Mouse (Mus musculus) embryo, embryonic 10.5 days (tissue): Measurements from ENCODE around the gene Cry2.
"Not testable (repeated sequence)": the region's sequence is repeated elsewhere in the genome, so short reads cannot be mapped to it uniquely, and the experiment has no call there.

Source experiments
- DNase-seq: peaks from one replicate; pipeline ENCODE4 v3.0.0-alpha.2; 2015; ENCODE audit warnings: low spot score

Gene Cry2

DNA sequence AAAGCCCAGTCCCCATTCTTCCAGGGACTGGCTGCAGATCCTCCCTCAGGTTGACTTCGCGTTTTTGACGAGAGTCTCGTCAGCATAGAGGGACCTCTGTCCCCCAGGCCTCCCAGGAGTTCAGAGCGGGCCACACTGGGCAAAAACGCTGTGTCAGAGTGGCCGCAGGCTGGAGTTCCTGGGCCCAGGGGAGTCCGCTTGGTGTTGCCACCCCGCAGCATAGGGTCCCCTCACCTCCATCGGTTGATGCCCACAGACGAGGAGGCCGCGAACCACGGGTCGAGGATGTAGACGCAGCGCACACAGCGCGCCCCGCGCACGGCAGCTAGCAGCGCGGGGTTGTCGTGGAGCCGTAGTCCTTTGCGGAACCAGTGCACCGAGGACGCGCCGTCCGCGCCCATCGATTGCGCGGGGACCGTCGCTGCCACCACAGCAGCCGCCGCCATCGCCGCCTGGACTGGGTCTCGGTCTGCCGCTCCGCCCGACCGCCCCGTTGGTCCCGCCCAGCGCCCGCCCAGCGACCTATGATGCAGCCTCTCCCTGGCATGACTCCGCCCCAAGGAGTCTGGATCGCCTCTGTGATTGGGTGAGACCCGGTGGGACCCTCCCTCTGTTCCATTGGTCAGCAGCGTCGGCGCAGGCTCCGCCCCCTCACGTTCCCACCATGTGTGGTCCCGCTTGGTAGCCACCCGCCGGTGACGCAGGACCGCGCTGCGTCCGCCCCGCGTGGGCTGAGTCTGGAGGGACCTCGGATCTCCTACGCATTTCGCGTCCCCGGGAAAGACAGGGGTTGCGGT lies at the start of gene Cry2:
Cry2 (minus strand) TSS at position 466 of the 797 bp plus-strand sequence.
- DNase-seq: peak; percentile 99

DNA sequence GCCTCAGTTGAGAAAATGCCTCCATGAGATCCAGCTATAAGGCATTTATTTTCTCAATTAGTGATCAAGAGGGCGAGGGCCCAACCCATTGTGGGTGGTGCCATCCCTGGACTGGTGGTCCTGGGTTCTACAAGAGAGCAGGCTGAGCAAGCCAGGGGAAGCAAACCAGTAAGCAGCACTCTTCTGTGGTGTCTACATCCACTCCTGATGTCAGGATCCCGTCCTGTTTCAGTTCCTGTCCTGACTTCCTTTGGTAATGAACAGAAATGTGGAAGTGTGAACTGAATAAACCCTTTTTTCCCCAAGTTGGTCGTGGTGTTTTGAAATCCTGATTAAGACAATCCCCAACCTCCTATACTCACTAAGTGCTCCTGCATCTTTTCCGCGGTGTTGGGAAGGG lies 49.7 kb upstream of the Cry2 start:
- DNase-seq: no peak

DNA sequence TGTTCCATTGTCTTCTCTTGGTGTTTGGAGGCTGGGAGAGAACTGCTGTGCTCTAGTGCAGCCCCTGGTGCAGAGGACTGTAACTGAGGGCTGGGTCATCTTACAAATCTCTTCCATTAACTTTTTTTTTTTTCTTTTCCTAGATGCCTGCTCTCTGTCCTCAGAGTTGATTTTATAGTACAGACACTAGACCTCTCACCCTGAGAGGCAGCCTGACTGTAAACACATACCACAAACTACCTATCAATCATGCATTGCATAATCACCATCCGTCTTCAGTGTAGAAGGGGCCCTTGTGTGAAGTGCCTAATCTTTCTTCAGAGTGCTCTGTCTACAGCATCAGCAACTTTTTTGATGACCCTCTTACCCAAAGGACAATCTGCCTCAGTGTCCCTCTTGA lies 48.7 kb upstream of the Cry2 start:
- DNase-seq: no peak

DNA sequence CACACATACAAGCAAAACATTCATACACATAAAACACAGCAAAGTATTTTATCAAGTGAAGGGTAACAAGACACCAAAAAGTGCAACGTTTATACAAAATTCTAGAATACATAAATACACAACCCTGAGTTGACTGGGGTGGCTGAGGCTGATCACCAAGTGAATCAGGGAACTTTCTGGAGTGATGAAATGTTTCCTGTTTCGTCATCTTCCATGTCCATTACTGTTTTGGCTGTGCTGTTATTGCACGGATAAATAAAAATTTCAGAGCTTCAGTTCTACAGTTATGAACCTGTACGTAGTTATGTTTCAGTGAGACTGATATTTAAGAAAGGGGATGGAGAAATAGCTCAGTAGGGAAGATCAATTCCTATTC lies 44.5 kb upstream of the Cry2 start:
- DNase-seq: no peak

DNA sequence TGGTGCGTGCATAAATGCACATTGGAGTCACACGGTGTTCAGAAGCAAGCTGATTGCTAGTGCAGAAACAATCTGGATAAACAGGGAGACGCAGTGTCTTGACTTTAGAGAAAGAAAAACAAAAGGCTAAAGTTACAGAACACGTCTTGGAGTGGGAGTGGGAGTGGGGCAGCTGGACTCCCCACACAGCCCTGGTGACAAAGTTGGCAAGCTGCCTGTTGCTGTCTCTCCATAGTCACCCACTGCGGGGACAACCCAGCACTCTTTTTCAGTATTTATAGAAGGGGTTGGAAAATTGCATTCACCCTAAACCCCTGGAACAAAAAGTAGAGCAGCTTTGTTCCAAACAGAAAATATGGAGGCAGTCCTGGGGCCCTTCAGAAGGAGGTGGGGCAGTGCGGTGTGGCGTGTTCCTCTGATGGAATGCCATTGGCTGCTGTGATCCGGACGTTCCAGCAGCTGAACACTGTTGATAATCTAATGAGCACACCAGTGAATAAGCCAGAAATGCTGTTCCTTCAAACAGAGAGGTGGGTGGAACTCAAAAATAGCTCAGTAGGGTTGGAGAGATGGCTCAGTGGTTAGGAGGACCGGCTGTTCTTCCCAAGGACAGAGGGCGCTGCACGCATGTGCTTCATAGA lies 43.9 kb upstream of the Cry2 start:
- no peak for DNase-seq

DNA sequence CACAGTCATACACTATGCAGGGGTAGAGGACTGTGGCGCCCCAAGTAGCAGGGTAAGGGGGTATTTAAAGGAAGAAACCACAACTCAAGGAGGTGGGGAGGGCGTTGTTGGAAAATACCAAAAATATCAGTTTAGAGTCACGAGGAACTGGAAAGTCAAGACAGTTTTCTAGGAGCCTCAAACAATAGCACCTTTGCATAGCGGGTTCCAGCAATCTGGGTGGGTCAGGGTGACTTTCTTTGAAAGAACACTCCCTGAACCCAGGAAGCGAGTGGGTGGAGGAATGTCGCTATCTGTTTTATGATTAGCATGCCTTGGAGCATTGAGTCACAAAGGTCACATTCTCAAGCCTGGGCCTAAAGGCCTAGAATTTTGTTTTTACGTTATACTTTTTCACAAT lies 42.7 kb upstream of the Cry2 start:
- DNase-seq: not testable (repeated sequence)

DNA sequence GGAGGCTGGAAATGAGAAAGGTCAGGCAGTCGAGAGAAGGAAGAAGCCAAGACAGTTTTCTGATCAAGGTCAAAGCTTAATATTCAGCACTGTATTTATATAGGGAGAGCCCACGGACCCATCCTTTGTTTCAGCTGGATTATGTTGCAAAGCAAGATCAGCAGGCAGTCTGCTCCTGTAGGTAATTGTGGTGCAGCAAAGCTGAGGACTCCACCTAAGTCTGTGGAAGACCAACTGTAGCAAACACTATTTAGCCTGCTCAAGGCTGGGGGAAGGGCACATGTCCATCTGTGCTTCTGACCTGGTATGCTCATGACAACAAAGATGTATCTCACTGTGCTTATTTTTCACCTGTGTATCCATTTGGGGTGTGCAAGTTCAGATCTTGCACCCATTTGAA lies 41.9 kb upstream of the Cry2 start:
- no peak for DNase-seq

DNA sequence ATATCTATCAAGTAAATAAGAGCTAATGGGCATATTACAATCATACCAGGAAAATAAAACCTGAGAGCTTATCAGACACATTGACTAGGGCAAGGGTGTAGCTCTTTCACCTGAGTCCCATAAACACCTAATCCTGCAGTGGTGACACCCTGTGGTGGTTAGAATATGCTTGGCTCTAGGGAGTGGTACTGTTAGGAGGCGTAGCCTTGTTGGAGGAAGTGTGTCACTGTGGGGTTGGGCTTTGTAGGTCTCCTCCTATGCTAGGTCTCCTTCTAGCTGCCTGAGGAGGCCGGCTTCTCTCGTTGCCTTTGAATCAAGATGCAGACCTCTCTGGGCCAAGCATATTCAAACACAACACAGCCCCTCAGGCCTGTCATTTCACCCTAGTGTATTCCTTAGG lies 41.1 kb upstream of the Cry2 start:
- DNase-seq: no peak

DNA sequence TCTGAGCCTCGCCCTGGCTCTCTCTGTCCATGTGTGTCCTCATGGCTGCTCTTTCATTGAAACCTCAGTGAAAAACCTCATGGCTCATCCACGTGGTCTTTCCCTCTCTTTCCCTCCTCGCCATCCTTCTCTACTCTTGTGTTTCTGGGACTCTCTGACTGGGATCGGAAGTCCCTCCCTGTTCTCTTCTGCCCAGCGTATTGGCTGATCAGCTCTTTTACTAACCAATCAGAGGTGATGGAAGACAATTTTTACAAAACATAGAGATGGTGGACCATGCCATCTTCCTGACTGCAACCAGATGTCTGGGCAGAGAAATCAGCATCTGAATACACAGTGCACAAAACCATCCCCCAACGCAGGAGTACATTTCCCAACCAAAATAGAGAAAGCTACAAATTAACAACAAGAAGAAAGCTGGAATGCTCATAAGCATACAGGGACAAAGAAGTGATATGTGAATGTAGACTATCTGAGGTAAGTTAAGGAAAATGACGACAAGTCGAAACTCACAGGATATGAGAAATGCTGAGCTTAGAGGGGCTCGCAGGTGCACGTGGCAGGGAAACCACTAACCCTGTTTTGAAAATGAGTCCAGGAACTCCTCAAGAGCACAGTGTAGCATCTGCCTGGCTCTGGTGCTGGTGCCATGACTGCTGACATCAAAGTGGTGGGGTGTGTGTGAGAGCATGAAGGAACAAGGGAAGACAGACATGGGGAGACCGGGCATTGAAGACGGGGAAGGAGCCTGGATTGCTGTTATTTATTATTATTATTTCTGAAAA lies 38.2 kb upstream of the Cry2 start:
- DNase-seq: no peak

DNA sequence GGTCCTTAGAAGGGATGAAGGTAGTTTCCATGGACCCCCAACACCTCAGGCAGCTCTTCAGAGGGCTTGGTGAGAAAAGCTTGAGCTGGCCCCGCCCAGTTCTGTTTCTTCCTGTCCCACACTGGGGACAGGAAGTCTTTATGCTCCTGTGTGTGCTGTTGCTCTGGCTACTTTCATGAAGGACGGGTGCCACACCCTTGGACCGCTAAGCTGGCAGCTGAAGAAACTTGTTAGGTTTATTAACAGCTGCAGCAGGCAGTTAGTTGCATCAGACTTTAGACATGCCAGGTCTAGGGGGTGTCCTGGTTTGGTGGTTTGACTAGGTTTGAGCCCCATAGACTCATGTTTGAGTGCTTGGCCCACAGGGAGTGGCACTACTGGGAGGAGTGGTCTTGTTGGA lies 30.8 kb upstream of the Cry2 start:
- no peak for DNase-seq

DNA sequence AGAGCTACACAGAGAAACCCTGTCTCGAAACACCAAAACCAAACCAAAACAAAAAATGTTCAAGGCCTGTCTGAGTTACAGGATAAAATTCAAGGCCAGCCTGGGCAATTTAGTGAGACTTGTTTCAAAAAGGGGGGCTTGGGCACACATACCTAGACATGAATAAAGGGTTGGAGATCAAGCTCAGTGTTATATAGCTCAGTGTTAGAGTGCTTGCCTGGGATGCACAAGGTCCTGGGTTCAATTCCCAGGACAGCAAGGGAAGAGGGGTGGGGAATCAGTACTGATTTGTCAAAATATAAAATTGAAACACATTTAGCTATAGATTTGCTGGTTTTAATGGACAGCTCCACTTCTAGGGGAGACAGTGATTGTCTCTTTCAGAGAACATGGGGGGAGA lies 27.4 kb upstream of the Cry2 start:
- DNase-seq: no peak

DNA sequence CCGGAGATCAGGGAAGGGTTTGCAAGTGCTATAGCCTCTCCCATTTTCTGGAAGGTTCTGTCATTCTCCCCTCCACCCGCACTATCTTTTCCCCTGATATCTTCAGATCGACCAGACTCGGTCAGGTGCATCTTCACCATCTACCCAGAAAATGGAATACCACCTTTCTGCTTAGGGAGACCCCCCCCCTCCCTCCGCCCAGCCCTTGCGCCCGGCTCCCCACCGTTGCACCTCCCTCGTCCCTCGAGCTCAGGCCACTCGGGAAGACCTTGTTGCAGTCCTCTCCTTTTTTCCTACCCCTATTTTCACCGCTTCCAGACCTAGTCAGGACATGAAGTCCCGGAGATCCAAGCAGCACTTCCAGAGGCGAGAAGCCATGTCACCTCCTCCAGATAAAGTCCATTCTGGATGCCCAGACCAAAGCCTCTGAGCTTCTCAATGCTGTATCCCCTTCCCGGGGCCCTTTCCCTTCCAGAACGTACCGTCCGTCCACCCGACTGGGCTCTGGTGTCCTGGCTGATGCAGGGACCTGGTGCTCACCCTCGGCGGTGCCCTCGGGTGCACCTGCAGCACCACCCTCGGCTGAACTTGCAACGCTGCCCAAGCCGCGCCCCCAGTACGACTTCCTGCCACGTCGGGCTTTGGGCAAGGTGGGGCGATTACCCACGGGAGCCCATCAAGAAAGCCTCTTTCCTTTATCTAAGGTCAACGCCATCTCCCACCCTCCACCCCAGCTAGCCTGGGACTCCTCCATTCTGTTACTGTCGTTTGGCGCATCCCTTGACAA lies 26.3 kb upstream of the Cry2 start, which contains the start of gene Slc35c1:
Slc35c1 (minus strand) TSS at position 618 of the 787 bp plus-strand sequence.
- peak; percentile 6 for DNase-seq

DNA sequence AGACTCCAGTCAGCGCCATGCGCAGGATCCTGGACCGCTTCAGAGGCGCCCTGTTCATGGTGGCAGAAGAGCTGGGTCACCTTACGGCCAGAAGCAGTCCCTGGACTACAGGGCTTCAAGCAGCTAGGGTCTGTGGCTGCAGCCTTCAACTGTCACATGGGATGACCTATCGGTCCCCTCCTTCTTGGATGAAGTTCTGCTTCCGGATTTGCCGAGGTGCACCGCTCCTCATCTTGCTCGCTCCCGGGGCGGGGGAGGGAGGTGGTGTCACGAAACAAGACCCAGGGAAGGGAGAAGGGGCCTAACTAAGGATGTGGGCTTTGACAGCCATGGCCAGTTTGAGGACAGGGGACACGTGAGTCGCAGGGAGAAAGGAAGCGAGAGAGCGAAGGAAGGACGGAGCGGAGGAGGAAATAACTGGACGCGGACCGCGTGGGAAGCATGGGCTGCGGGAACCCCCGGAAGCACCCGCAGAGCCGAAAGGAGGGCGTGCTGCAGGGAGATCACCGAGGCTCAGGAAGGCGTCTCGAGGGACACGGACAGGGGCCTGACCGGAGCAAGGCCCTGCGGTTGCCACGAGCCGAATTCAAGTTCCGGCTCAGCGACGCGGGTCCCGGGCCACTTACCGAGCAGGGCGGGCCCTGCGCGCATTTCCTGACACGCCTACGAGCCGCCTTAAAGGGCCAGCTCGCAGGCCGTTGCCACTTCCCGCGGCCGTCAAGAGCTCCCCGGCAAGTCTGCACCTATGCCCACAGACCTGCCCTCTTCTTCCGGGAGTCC lies 25.5 kb upstream of the Cry2 start:
- DNase-seq: peak; percentile 89

DNA sequence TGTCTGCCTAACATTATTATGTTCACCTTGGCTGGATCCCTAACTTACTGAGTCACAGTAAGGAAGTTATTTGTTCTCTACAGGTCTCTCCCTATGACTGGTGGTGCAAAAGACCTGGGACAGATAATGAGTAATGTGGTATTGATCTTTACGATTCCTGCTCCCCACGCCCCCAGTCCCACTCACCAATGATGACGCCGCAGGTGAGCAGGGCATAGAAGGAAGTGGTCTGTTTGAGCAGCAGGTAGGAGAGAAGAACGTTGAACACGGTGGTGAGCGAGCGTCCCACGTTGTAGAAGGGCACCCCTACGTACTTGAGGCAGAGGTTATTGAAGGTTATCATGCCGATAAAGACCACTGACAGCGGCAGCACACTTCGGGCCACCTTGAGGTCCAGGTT lies 24.6 kb upstream of the Cry2 start:
- no peak for DNase-seq

DNA sequence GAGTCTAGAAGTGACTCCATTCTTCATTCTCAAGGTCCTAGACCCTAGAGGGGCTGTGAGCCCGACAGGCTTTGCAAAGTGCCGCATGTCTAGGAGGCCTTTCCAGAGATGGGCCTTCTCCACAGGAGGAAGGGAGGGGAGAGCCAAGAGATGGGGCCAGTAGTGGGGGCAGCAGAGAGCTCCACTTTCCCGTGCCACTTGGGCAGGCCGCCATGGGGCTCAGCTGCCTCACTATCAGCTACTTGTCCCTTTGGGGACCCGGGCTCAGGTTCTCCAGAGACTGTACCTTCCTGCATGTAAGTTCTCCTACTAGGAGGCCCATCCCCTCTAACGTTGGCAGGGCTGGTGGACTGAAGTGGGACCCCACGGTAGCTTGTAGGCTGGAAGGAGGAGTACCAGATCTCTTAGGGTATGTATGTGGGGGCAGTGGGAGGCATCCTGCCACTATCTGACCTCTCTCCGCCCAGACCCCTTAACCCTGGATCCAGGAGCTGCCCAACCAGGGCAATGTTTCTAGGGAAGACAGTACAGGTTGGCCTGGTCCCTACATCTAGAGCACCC lies 23.2 kb upstream of the Cry2 start:
- no peak for DNase-seq

DNA sequence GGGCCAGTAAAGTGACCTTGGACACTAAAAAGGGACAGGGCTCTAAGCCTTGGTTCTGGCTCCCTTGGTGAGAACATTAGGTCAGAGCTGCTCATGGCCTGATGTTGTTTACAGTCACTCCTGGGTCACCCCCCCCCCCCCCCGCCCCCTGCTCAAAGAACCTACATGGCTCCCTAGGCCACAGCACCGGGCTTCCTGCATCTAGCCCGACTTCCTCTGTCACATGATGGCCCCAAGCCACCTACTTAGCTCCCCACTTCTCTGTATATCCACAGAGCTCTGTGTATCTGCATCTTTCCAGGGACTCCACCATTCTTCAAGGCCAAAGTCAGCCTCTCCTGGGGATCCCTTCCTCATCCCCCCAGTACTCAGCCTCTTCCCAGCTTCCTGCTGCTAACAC lies 21.9 kb upstream of the Cry2 start:
- no peak for DNase-seq

DNA sequence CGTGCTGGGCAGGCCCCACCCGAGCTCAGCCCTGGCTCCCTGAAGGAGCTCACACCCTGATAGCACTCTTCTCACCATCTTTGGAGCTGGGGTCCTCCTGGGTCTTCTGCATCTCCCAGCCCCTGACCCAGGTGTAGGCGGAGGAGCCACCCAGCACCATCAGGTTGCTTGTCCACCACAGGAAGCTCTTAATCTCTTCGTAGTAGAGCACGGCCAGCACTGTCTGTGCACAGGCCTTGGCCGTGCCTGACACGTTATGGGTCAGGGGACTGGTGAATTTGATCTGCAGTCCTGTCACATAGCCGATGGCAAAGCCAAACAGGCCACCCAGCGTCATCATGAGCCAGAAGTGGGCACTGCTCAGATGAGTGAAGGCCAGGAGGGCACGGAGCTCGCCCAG lies 20.3 kb upstream of the Cry2 start:
- DNase-seq: no peak

DNA sequence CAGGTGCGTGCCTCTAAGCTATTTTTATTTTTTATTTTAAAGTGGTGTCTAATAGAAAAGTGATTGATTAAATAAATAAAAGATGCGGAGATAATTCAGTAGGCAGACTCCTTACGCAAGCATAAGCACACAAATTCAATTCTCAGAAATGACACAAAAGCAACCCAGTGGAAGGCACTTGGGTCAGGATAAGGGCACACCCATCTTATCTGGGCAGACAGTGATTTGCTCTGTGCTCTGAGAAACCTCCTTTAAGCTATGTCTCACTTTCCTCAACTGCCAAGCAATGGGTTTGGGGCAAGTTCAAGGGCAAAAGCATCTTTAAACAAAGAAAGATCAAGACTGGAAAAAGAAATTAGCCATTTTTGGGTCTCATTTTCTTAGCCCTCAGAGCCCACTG lies 17.3 kb upstream of the Cry2 start:
- no peak for DNase-seq

DNA sequence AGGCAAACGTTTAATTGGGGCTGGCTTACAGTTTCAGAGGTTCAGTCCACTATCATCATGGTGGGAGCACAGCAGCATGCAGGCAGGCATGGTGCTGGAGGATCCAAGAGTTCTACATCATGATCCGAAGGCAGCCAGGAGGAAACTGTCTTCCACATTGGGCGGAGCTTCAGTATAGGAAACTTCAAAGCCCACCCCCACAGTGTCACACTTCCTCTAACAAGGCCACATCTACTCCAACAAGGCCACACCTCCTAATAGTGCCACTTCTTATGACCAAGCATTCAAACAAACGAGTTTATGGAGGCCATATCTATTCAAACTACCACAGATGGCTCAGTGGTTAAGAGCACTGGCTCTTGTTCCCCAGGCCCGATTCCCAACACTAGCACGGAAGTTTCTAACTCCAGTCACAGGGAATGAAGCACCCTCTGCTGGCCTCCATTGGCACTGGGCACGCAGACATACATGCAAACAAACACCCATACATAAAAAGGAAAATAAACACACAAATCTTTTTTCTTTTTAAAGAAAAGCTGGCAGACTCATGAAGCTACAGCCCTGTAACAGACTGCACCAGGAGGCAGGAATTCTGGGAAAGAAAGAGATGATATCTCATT lies 13.4 kb upstream of the Cry2 start:
- DNase-seq: no peak

DNA sequence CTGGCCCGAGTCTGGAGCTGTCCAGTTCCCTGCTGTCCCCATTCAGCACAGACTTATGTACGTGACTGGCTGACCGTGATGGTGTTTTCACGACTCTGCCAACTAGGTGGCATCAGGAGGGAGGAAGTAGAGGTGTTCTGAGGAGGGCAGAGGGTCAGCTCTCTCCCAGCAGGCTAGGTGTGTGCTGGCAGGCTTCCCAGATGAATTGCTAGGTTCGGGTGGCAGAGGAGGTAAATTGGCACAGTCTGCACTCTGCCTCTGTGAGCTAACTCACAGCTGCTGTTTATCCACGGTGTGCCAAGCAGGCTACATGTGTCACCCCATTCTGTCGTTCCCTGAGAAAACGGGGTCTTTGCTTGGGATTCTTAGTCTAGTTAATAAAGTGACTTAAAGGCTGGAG lies 12.8 kb upstream of the Cry2 start:
- no peak for DNase-seq

DNA sequence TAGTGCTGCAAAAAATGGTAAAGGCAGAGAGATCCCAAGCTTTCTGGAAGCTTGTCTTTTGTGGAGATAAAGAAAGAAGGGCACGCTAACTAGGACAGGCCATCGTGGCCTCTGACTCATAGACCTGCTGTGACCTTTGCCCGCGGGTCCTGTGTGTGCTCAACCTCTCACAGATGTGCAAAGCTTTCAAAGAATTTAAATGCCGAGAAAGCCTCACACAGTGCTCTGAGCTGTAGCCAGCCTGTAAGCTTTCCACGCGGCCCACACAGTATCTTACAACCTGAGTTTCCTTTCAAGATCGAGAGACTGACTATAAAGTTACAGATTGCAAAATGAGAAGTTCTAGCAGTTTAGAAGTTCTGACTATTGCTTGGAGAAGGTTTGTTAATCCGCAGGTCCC lies 12.0 kb upstream of the Cry2 start:
- peak; percentile 46 for DNase-seq
